Mouse (Mus musculus) A20 (cell line): ENCODE data around the gene Prnp.

ENCODE experiments used
- DNase-seq: peaks from one replicate; pipeline ENCODE4 v3.0.0-alpha.2; 2011; ENCODE audit warnings: low read depth, low spot score

The Prnp gene

GRCm38 (mm10) chr2:131909683-131910572 lies at the start of gene Prnp, which contains the start of gene Prn:
Gene Prnp (plus strand): TSS chr2:131909928.
Gene Prn (plus strand): TSS chr2:131909957.
- DNase-seq = peak; percentile 95

DNA sequence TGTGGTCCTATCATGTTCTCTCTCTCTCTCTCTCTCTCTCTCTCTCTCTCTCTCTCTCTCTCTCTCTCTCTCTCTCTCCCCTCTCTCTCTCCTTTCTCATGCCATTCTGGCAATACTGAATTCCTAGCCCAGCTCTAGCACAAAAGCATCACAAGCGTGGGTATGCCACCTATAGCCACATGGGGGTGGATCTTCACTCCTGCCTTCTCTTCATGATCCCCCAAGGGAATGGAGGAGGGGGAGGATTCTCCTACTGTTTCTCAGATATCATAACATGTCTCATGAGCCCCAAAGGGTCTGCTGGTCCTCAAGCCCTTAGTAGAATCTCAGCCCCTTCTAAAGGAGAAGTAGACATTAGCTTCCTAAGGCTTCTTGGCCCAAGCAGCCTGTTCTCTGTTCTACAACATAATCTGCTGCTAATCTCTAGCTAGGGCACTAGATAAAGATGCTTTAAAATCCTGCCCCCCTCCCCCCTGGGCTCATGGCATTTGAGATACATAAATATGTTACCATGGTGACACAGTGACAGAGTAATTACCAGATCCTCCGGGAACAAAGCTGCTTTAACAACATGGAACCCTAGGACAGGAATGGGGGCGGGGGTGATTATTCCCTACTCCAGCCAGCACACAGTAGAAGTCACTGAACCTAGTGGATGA lies 47.0 kb upstream of the Prnp start:
- DNase-seq = no peak

DNA sequence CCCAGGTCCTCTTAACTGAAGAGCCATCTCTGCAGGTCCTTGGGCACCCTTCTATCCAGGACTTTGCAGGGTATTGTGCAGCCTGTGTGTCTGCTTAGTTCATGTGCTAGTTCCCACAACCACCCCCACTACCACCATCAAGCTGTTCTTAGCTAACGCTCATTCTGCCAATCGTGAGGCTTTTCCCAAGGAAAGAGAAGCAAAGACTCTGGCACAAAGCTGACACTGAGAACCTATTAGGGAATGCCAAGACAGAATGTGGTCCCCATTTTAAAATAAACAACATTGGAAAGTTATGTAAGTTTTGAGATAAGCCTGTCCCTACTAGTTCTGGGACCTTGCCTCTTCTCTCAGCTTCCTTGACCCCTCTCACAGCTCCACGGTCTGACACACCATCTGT lies 46.3 kb upstream of the Prnp start:
- no peak for DNase-seq

DNA sequence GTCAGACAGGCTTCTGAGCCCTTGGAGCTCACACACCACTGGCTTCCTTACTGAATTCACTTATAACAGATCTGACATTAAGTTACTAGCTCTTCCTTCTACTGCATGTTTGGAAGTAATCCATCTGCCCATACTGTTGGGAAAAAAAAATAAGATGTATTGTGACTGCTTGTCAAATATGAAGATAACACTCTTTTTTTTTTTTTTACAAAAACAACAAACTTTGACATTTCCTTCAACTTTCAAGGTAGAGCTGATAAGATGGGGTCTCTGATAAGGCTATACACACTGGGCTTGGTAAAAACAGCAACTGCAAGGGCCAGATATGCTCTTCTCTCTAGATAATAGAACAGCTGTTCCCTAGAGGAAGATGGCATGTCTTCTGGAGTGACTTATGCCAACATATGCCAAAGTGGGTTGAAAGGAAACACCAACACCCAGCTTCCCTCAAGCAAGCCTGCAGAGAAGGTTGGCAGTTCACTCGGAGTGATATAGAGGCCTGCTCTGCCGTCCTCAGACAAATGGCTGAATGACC lies 45.4 kb upstream of the Prnp start:
- no peak for DNase-seq

DNA sequence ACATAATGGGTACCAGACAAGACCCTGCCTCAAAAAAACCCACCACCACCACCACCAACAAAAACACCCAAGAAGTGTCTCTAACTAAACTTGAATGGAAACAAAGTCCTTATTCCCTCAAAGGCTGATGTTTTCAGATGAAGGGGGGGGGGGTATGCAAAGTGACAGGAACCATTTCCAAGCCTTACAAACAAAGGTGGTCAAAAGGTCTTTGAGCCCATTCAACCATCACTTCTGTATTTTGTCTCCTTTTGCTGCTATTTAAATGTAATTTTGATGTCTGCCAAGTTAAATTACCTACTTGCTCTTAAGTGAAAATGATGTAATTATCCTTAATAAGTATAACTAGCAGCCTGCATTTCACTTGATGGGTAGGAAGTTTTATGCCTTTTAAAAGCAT lies 43.1 kb upstream of the Prnp start:
- no peak for DNase-seq

- no peak for DNase-seq
Measured at GRCm38 (mm10) chr2:131868983-131869382, 40.7 kb upstream of the Prnp start.

GRCm38 (mm10) chr2:131873376-131873775 lies 36.4 kb upstream of the Prnp start:
- no peak for DNase-seq

- no peak for DNase-seq
Measured at GRCm38 (mm10) chr2:131876551-131877265, 33.0 kb upstream of the Prnp start.

GRCm38 (mm10) chr2:131881766-131882165 lies 28.0 kb upstream of the Prnp start:
- DNase-seq = peak; percentile 56

DNA sequence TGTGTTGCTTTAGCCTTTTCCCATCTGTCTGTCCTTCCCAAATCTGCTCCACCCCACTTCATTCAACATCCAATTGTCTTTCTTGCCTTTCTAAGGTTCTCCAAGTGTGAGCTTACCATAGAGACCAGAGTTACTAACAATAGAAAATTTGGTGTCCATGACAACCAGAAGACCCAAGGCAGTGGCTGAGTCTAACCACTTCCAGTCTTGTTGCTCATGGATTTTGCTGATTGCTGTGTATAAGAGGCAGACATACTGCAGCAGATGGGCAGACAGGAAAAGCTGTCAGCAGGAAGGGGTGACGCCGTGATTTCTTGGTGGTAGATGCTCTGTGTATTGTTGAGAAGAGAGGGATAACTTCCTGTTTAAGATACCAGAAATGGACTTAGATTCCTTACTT lies 26.6 kb upstream of the Prnp start:
- no peak for DNase-seq

- DNase-seq = no peak
Measured at GRCm38 (mm10) chr2:131886503-131887160, 23.1 kb upstream of the Prnp start.

DNA sequence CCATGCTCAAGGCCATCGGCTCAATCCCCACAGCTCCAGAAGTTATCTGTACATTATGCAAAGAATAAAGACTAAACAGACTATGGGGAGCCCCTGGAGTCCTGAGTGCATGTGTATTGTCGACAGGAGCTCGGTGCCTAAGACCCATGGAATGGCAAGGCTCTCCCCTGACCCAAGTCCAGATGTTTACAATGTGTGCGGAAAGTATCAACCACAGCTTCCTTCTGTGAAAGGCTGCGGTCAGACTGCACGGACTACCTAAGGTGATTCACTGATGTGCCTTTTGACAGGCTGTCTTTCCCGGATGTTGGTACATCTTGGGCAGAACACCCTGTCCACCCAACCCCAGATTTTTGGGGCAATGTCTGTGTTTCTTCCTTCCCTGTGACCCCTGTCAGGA lies 21.5 kb upstream of the Prnp start:
- no peak for DNase-seq

- no peak for DNase-seq
Measured at GRCm38 (mm10) chr2:131892534-131892933, 17.2 kb upstream of the Prnp start.

GRCm38 (mm10) chr2:131895106-131895505 lies 14.6 kb upstream of the Prnp start:
- DNase-seq = no peak

- DNase-seq = no peak
Measured at GRCm38 (mm10) chr2:131896011-131896410, 13.7 kb upstream of the Prnp start.

- DNase-seq = no peak
Measured at GRCm38 (mm10) chr2:131897336-131898109, 12.2 kb upstream of the Prnp start.

GRCm38 (mm10) chr2:131902423-131902822 lies 7.3 kb upstream of the Prnp start:
- no peak for DNase-seq

GRCm38 (mm10) chr2:131902867-131903266 lies 6.9 kb upstream of the Prnp start:
- no peak for DNase-seq

DNA sequence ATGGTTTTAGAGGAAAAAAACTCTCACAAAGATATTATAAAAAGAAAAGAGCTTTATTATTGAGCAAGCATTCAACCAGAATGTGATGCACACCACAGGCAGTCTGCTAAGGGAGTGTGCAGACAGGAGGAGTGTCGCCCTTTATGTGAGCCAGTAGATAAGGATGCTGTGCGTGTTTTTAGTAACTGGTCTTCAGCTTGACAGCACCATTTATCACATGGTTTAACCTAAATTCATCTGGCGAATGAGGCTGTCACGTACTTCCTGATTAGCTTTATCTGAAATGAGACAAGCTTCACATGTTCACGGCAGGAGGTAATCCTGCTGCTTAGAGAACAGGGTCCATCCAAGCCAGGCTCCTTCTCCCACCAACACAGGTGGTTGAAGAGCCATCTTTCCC lies 4.7 kb upstream of the Prnp start:
- no peak for DNase-seq

GRCm38 (mm10) chr2:131905776-131906175 lies 4.0 kb upstream of the Prnp start:
- no peak for DNase-seq

GRCm38 (mm10) chr2:131906266-131906665 lies 3.5 kb upstream of the Prnp start:
- no peak for DNase-seq
